Mouse (Mus musculus) myocyte (in vitro differentiated cells): ENCODE measurements at regions not wholly inside any gene's neighbourhood (a gene's known extent, or its start where the extent isn't known, plus 50 kb on each side); places are given as distances from the start of the nearest gene placed in this dataset.

Source experiments
- E2F4 ChIP-seq: IDR thresholded peaks from one replicate; pipeline ENCODE4 v1.6.1; 2011; ENCODE audit warnings: mild to moderate bottlenecking, control low read depth, moderate library complexity; ENCODE audit not compliant: insufficient read depth
- MAX ChIP-seq: IDR thresholded peaks from one replicate; pipeline ENCODE4 v1.6.1; 2011; ENCODE audit warnings: low read depth, mild to moderate bottlenecking, control low read depth
- MYOG ChIP-seq, 3 experiments: IDR thresholded peaks; one replicate each; pipeline ENCODE4 v1.6.1; 2011; ENCODE audit warnings: control low read depth in 2 of 3, low read depth in 2 of 3, mild to moderate bottlenecking in 2 of 3; ENCODE audit not compliant: insufficient read length in 2 of 3, control insufficient read depth in 1 of 3, insufficient read depth in 1 of 3
- POLR2A ChIP-seq: IDR thresholded peaks from one replicate; pipeline ENCODE4 v1.6.1; 2011; ENCODE audit warnings: low read depth, mild to moderate bottlenecking, control low read depth, moderate library complexity; ENCODE audit not compliant: insufficient read length
- POLR2AphosphoS2 ChIP-seq: IDR thresholded peaks from one replicate; pipeline ENCODE4 v1.6.1; 2011; ENCODE audit warnings: low read depth, control low read depth; ENCODE audit not compliant: insufficient read length
- REST ChIP-seq: IDR thresholded peaks from one replicate; pipeline ENCODE4 v1.6.1; 2011; ENCODE audit warnings: mild to moderate bottlenecking, control low read depth, moderate library complexity; ENCODE audit not compliant: insufficient read depth, insufficient read length
- SRF ChIP-seq: IDR thresholded peaks from one replicate; pipeline ENCODE4 v1.6.1; 2011; ENCODE audit warnings: low read depth; ENCODE audit not compliant: control insufficient read depth, insufficient read length
- TCF12 ChIP-seq: IDR thresholded peaks from one replicate; pipeline ENCODE4 v1.6.1; 2011; ENCODE audit warnings: mild to moderate bottlenecking, control low read depth; ENCODE audit not compliant: poor library complexity, insufficient read depth, severe bottlenecking
- USF1 ChIP-seq: IDR thresholded peaks from one replicate; pipeline ENCODE4 v1.6.1; 2011; ENCODE audit warnings: low read depth, mild to moderate bottlenecking, control low read depth, moderate library complexity

DNA sequence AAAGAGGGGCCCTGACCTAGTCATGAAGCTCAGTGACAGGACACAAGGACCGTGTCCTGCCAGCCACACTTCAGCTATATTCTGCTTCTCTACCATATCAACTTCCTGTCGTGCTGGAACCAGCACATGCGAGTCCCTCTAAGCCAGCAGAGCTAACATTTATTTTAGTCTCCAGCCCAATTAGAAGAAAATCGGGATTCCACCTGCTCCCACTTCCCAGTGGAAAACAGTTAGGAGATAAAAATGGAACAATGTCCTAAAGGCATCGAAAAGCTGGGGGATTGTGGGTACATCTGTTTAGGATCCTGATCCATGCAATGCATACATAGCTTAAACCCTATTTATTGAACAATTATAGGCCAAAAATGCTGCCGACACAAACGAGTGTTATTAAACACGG is 58.7 kb upstream of the Cacna1a start:
- TF ChIP-seq POLR2A (no peak), MAX (no peak), POLR2AphosphoS2 (no peak), E2F4 (no peak), MYOG (IDR thresholded peaks at IDR 0.05; ENCODE audit: control insufficient read depth in 1 of 3, insufficient read depth in 1 of 3, insufficient read length in 2 of 3, low read depth in 2 of 3) (no peak), SRF (no peak), USF1 (no peak), TCF12 (no peak), REST (no peak)
